Mouse (Mus musculus): ENCODE measurements around the gene Foxo1.

Foxo1 gene

GRCm38 (mm10) chr3:52364576-52364975, 96.4 kb downstream of the Foxo1 start:
- DNase-seq (ENCODE audit: low read depth, low spot score): no peak

GRCm38 (mm10) chr3:52369204-52369603, 101.1 kb downstream of the Foxo1 start:
- DNase-seq (ENCODE audit: low read depth, low spot score): no peak

- DNase-seq (ENCODE audit: low read depth, low spot score): no peak
These were observed 101.8 kb downstream of the Foxo1 start for GRCm38 (mm10) chr3:52369881-52370428.

GRCm38 (mm10) chr3:52376974-52377373, 108.8 kb downstream of the Foxo1 start:
- DNase-seq (ENCODE audit: low read depth, low spot score): no peak

- no peak for DNase-seq (ENCODE audit: low read depth, low spot score)
These were observed 115.2 kb downstream of the Foxo1 start for GRCm38 (mm10) chr3:52383351-52383750.

- DNase-seq (ENCODE audit: low read depth, low spot score): no peak
These were observed 118.2 kb downstream of the Foxo1 start for GRCm38 (mm10) chr3:52386343-52386742.

- DNase-seq (ENCODE audit: low read depth, low spot score): no peak
These were observed 122.2 kb downstream of the Foxo1 start for GRCm38 (mm10) chr3:52390321-52390720.

- DNase-seq (ENCODE audit: low read depth, low spot score): no peak
These were observed 122.9 kb downstream of the Foxo1 start for GRCm38 (mm10) chr3:52390766-52391665.

- no peak for DNase-seq (ENCODE audit: low read depth, low spot score)
These were observed 123.8 kb downstream of the Foxo1 start for GRCm38 (mm10) chr3:52391897-52392296.

GRCm38 (mm10) chr3:52392521-52392920, 124.4 kb downstream of the Foxo1 start:
- DNase-seq (ENCODE audit: low read depth, low spot score): no peak

GRCm38 (mm10) chr3:52393171-52393570, 125.0 kb downstream of the Foxo1 start:
- no peak for DNase-seq (ENCODE audit: low read depth, low spot score)

GRCm38 (mm10) chr3:52396121-52396731, 128.1 kb downstream of the Foxo1 start:
- DNase-seq (ENCODE audit: low read depth, low spot score): no peak

GRCm38 (mm10) chr3:52396951-52397615, 128.9 kb downstream of the Foxo1 start:
- DNase-seq (ENCODE audit: low read depth, low spot score): no peak

- DNase-seq (ENCODE audit: low read depth, low spot score): no peak
These were observed 129.8 kb downstream of the Foxo1 start for GRCm38 (mm10) chr3:52397961-52398360.

GRCm38 (mm10) chr3:52400284-52401161, 132.4 kb downstream of the Foxo1 start:
- DNase-seq (ENCODE audit: low read depth, low spot score): no peak

- no peak for DNase-seq (ENCODE audit: low read depth, low spot score)
These were observed 133.2 kb downstream of the Foxo1 start for GRCm38 (mm10) chr3:52401162-52401928.

All from mesoderm, embryonic 11.5 days (tissue).